Mouse (Mus musculus) E14TG2a.4 (cell line): ENCODE data around the gene Ttc3.

ENCODE experiments used
- CTCF ChIP-seq: conservative IDR thresholded peaks from 2 replicates; pipeline ENCODE4 v1.5.1; 2014; ENCODE audit warnings: low read length
- POU5F1 ChIP-seq: IDR thresholded peaks from 2 replicates; pipeline ENCODE4 v1.6.1; 2014; ENCODE audit warnings: low read length, borderline replicate concordance

DNA sequence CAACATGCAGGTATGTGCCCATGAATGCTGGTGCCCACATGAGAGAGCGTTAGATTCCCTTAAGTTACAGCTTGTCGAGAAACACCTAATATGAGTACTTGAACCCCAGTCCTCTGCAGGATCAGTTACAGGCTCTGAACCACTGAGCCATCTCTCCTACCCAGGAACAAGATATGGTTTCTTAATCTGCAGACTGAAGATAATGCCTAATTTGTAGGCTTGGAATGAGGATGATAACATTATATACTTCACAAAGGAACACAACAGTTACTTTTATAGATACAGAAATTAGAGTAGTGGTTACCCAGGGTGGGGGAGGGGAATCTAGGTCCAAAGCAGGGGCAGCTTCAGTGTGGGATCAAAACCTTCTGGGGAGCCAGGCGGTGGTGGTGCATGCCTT, 44.4 kb upstream of the Ttc3 start:
- TF ChIP-seq CTCF (no peak), POU5F1 (no peak)
